Mouse (Mus musculus) intestine, postnatal 0 days (tissue): ENCODE results near the gene Gm42674. TPM values are rescaled to one million over a fixed set of nuclear protein-coding genes. Genes with fewer than 3 reads are reported as not detected.

Experiments used
- ATAC-seq: fragments of 200-750 bp; cut with Nextera tagmentation; 2 replicates; pipeline ENCODE4 v1.8.0; 2017; ENCODE audit warnings: mild to moderate bottlenecking, moderate TSS enrichment, moderate library complexity
- H3K27ac ChIP-seq: fragments of 300-500 bp; sonication (generic); 2 replicates; pipeline ENCODE4 v1.5.1; 2014; ENCODE audit warnings: mild to moderate bottlenecking, low read depth, low read length, moderate library complexity
- H3K27me3 ChIP-seq: fragments of 300-500 bp; sonication (generic); replicated peaks from 2 replicates; pipeline ENCODE4 v1.6.1; 2014; ENCODE audit warnings: low read length, mixed read lengths; ENCODE audit not compliant: control insufficient read depth, insufficient read depth
- H3K36me3 ChIP-seq: fragments of 300-500 bp; sonication (generic); 2 replicates; pipeline ENCODE4 v1.6.1; 2014; ENCODE audit warnings: mild to moderate bottlenecking, moderate library complexity; ENCODE audit not compliant: control insufficient read depth, insufficient read depth
- H3K4me1 ChIP-seq: fragments of 300-500 bp; sonication (generic); replicated peaks from 2 replicates; pipeline ENCODE4 v1.6.1; 2014; ENCODE audit warnings: antibody characterized with exemption, low read length, mixed read lengths; ENCODE audit not compliant: control insufficient read depth, insufficient read depth
- H3K4me2 ChIP-seq: fragments of 300-500 bp; sonication (generic); replicated peaks from 2 replicates; pipeline ENCODE4 v1.6.1; 2014; ENCODE audit warnings: low read depth, mild to moderate bottlenecking, moderate library complexity
- H3K4me3 ChIP-seq: fragments of 300-500 bp; sonication (generic); 2 replicates; pipeline ENCODE4 v1.5.1; 2014; ENCODE audit warnings: low read depth, low read length
- H3K9ac ChIP-seq: fragments of 300-500 bp; sonication (generic); 2 replicates; pipeline ENCODE4 v1.6.1; 2014; ENCODE audit warnings: mild to moderate bottlenecking, low read depth, low read length
- H3K9me3 ChIP-seq: fragments of 300-500 bp; sonication (generic); 2 replicates; pipeline ENCODE4 v1.6.1; 2016; ENCODE audit warnings: mixed run types; ENCODE audit not compliant: control insufficient read depth
- CTCF ChIP-seq: sonication (generic); IDR thresholded peaks from 2 replicates; pipeline ENCODE4 v1.5.1; 2016; ENCODE audit warnings: low read depth, mild to moderate bottlenecking, control low read depth, antibody characterized with exemption, moderate library complexity
- WGBS: fragments of 180-500 bp; shearing (Covaris S2); extraction: QIAGEN DNeasy Blood & Tissue Kit; methylation state at CpG from one replicate; pipeline ENCODE4 v1.1.7; 2014; 5-methylcytosine and 5-hydroxymethylcytosine counted together
- polyA plus RNA-seq: library from polyadenylated mRNA; unstranded; fragments of >200 nt; fragmentation: Nextera tagmentation; extraction: Ambion mirVana; gene quantifications from 2 replicates; pipeline ENCODE4 v1.2.1, GENCODE M21; 2015

Gm42674 gene
- polyA plus RNA-seq, 1 experiment from 2014 or later, result not detected

DNA sequence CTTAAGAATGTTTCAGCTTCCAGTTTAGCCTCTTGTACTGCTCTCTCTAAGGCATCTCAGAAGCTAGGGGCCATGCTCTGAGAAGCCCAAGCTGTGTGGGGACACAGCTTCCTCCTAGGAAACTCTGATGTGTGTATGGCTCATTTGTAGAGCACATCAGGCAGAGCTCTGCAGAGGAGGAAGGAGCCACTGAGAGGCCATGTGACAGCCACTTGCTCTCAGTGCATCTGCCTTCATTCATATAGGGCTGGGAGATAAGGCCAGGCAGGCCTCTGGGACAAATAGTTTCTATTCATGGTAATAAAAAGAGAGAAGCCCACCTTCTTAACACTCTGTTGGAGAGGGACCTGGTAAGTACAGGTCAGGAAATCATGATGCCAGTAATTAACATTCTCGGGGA is 7.2 kb upstream of the Gm42674 start:
- ATAC-seq, result no peak
- no peaks in the 10 kb centered on the region for H3K9me3 ChIP-seq
- H3K9ac ChIP-seq, result no peak overlapping the region
- H3K4me1 ChIP-seq, result no peaks in the 10 kb centered on the region
- no peak overlapping the region for H3K4me3 ChIP-seq
- H3K36me3 ChIP-seq, result no peaks in the 10 kb centered on the region
- H3K4me2 ChIP-seq, result no peak overlapping the region
- H3K27ac ChIP-seq, result no peak overlapping the region
- no peaks in the 10 kb centered on the region for H3K27me3 ChIP-seq
- no peak for TF ChIP-seq CTCF
- 81% methylated on average over 1 of the region's 1 CpGs for WGBS

DNA sequence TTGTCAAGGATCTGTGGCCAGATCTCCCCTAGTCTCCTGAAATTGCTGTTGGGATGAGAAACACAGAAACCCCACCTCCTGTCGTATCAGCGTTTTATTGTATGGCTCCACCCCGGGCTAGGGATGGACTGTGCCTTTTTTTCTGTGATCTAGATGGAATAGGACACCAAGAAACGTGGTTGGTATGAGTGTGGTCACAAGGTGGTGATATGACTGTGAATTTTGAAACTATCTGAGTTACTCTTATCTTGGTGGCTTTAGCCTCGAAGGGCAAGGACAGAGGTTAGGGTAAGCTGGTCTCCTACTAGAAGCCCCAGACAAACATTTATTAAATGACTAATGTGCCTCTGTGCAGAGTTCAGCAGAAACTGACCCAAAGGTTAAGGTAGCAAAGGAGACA is 6.1 kb upstream of the Gm42674 start:
- no peak overlapping the region for H3K27ac ChIP-seq
- no peaks in the 10 kb centered on the region for H3K9me3 ChIP-seq
- no peak for ATAC-seq

DNA sequence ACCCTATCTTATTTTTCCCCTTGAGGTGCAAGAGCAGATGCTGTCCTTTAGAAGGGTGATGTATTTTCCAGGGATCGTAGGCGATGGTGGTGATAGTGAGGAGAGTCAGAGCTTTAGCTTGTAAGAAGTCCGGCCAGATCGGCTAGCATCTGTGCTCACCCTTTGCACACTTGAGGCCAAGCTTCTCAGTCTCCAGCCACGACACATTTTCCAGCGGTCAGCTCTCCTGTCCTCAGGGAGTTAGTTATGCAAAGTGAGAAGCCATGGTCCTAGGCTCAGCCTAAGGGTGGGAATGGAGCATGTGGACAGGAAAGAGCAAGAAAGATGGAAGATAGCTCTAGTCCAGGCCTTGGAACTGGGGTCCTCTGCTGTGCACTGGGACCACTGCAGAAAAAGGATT is 4.9 kb upstream of the Gm42674 start:
- Histone ChIP-seq H3K4me1 (no peaks in the 10 kb centered on the region), H3K36me3 (no peaks in the 10 kb centered on the region), H3K9me3 (no peaks in the 10 kb centered on the region), H3K9ac (no peak overlapping the region), H3K27ac (no peak overlapping the region), H3K27me3 (no peaks in the 10 kb centered on the region), H3K4me2 (no peak overlapping the region), H3K4me3 (no peak overlapping the region)
- no peak for ATAC-seq
- TF ChIP-seq CTCF, result no peak
- WGBS, result 95% methylated on average over 6 of the region's 6 CpGs

More for the DNA sequence above, 6.1 kb upstream of the Gm42674 start:
- 30% methylated on average over 5 of the region's 5 CpGs for WGBS
- no peak overlapping the region for H3K4me3 ChIP-seq
- H3K4me1 ChIP-seq, result no peaks in the 10 kb centered on the region
- TF ChIP-seq CTCF, result no peak
- no peaks in the 10 kb centered on the region for H3K36me3 ChIP-seq
- no peaks in the 10 kb centered on the region for H3K27me3 ChIP-seq
- H3K9ac ChIP-seq, result no peak overlapping the region
- H3K4me2 ChIP-seq, result no peak overlapping the region

DNA sequence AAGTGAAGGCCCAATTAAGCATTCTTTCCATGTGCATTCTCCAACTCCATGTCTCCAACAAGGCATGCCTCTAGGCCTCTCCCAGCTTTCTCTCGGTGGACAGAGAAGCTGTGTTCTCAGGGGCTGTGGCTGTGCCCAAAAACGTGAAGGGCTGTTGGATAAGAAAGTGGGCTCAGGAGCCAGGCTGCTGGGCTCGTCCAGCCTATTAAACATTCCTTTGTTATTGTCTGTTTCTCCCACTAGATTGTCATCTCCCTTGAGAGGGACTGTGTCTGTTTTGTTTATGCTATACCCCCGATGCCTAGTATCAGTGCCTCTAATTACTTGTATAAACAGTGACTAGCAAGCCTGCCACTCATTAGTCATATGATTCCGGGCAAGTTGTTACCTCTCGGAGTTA is 4.0 kb upstream of the Gm42674 start:
- no peaks in the 10 kb centered on the region for H3K36me3 ChIP-seq
- no peak overlapping the region for H3K27ac ChIP-seq
- no peaks in the 10 kb centered on the region for H3K4me1 ChIP-seq
- ATAC-seq, result no peak
- H3K9ac ChIP-seq, result no peak overlapping the region
- no peak overlapping the region for H3K4me3 ChIP-seq
- H3K4me2 ChIP-seq, result no peak overlapping the region
- TF ChIP-seq CTCF, result no peak
- no peaks in the 10 kb centered on the region for H3K9me3 ChIP-seq
- WGBS, result 46% methylated on average over 6 of the region's 6 CpGs
- H3K27me3 ChIP-seq, result no peaks in the 10 kb centered on the region

- Histone ChIP-seq H3K4me3 (no peak overlapping the region), H3K27ac (no peak overlapping the region), H3K9me3 (no peaks in the 10 kb centered on the region), H3K36me3 (no peaks in the 10 kb centered on the region), H3K4me2 (no peak overlapping the region), H3K27me3 (no peaks in the 10 kb centered on the region), H3K9ac (no peak overlapping the region), H3K4me1 (no peaks in the 10 kb centered on the region)
- WGBS, result 65% methylated on average over 4 of the region's 4 CpGs
- ATAC-seq, result no peak
- no peak for TF ChIP-seq CTCF
Observed at GRCm38 (mm10) chr3:90598212-90598611, 3.5 kb upstream of the Gm42674 start.

DNA sequence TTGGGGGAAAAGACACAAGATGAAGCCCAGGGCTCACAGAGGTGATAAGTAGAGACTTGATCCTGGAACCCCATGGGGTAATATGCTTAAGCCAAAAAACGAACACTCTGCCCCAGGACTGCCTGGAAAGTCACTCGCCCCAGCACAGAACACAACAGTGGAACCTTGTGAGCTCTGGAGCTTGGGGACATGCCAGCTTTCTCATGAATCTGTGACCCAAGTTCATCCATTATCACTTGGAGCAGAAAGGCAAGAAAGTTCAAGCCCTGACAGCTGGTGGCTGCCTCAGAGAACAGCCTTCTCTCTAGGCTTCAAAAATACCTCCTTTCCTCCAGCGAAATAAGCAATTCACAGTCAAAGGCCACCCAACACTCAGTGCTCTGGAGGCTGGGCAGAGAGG is 2.3 kb upstream of the Gm42674 start:
- no peak overlapping the region for H3K4me2 ChIP-seq
- no peaks in the 10 kb centered on the region for H3K27me3 ChIP-seq
- no peak overlapping the region for H3K9ac ChIP-seq
- H3K4me1 ChIP-seq, result no peaks in the 10 kb centered on the region
- H3K27ac ChIP-seq, result no peak overlapping the region
- no peak for TF ChIP-seq CTCF
- no peak overlapping the region for H3K4me3 ChIP-seq
- no peaks in the 10 kb centered on the region for H3K9me3 ChIP-seq
- H3K36me3 ChIP-seq, result no peaks in the 10 kb centered on the region
- 72% methylated on average over 3 of the region's 3 CpGs for whole genome bisulfite sequencing
- no peak for ATAC-seq

DNA sequence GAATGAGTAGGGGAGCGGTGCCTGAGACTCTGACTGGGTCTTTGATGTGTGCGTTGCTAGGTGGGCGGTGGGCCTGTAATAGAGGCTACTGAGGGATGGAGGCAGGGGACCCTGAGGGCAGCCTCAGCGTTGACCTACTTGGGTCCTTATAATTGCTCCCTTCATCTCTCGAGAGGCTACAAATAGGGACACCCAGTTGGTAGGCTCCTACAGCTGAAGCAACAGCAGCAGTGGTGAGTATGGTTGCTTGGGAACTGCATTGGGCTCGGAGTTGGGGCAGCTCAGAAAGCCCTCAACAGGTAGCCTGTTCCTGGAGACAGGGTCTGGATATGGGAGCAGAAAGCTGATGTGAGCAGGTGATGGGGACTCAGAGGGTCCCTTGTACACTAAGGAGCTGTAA is 1.7 kb upstream of the Gm42674 start:
- H3K36me3 ChIP-seq, result no peaks in the 10 kb centered on the region
- no peak overlapping the region for H3K4me3 ChIP-seq
- no peak for TF ChIP-seq CTCF
- H3K27me3 ChIP-seq, result no peaks in the 10 kb centered on the region
- no peak overlapping the region for H3K4me2 ChIP-seq
- 90% methylated on average over 6 of the region's 6 CpGs for WGBS
- no peak overlapping the region for H3K9ac ChIP-seq
- no peaks in the 10 kb centered on the region for H3K9me3 ChIP-seq
- no peak overlapping the region for H3K27ac ChIP-seq
- ATAC-seq, result no peak
- H3K4me1 ChIP-seq, result no peaks in the 10 kb centered on the region
